Mouse (Mus musculus): ENCODE results near the gene Spty2d1. TPM values are rescaled to one million over a fixed set of nuclear protein-coding genes. Genes with fewer than 3 reads are reported as not detected.

Gene Spty2d1
- polyA plus RNA-seq, 1 experiment from 2014 or later, result 12.2 TPM

GRCm38 (mm10) chr7:47050366-47050765, 42.2 kb upstream of the Spty2d1 start, which contains the start of gene Tmem86a:
Tmem86a (plus strand) TSS chr7:47050601.
- ATAC-seq (ENCODE audit: insufficient number of reproducible peaks, low FRiP score, low TSS enrichment, low read depth) (peak; percentile 98), DNase-seq (ENCODE audit: low spot score) (peak; percentile 97)
- Histone ChIP-seq H3K9ac (ENCODE audit: low read length) (peak within 1 kb of the TSS; percentile 87), H3K4me2 (ENCODE audit: low read depth, severe bottlenecking) (peak within 1 kb of the TSS; percentile 82), H3K27ac (replicated peaks; ENCODE audit: low read depth, low read length) (peak within 1 kb of the TSS; percentile 77), H3K36me3 (ENCODE audit: control insufficient read depth, insufficient read depth, low read length) (no peaks in the 10 kb centered on the region; the same call in 1 of the 2 replicates), H3K4me3 (ENCODE audit: low read depth, low read length) (peak within 1 kb of the TSS; percentile 86), H3K4me1 (ENCODE audit: control insufficient read depth, insufficient read depth, low read length) (peaks cover 7% of the 10 kb centered on the region), H3K27me3 (ENCODE audit: control insufficient read depth, insufficient read depth, low read length) (no peaks in the 10 kb centered on the region), H3K9me3 (ENCODE audit: control insufficient read depth, low read length) (no peaks in the 10 kb centered on the region)
- under 1% methylated on average over 33 of the region's 33 CpGs for WGBS

GRCm38 (mm10) chr7:47042823-47043490, 34.7 kb upstream of the Spty2d1 start:
- no peaks in the 10 kb centered on the region for H3K9me3 ChIP-seq (ENCODE audit: control insufficient read depth, low read length)
- no peaks in the 10 kb centered on the region for H3K4me1 ChIP-seq (ENCODE audit: control insufficient read depth, insufficient read depth, low read length)
- no peak for DNase-seq (ENCODE audit: low spot score)
- no peak for ATAC-seq (ENCODE audit: insufficient number of reproducible peaks, low FRiP score, low TSS enrichment, low read depth)
- WGBS, result 42% methylated on average over 6 of the region's 6 CpGs
- no peak overlapping the region for H3K9ac ChIP-seq (ENCODE audit: low read length)
- no peaks in the 10 kb centered on the region for H3K36me3 ChIP-seq (ENCODE audit: control insufficient read depth, insufficient read depth, low read length)
- H3K27me3 ChIP-seq (ENCODE audit: control insufficient read depth, insufficient read depth, low read length), result no peaks in the 10 kb centered on the region
- H3K4me3 ChIP-seq (ENCODE audit: low read depth, low read length), result no peak overlapping the region
- H3K4me2 ChIP-seq (ENCODE audit: low read depth, severe bottlenecking), result no peak overlapping the region
- no peak overlapping the region for H3K27ac ChIP-seq (replicated peaks; ENCODE audit: low read depth, low read length)

- H3K9ac ChIP-seq (ENCODE audit: low read length), result no peak overlapping the region
- no peak for DNase-seq (ENCODE audit: low spot score)
- no peaks in the 10 kb centered on the region for H3K36me3 ChIP-seq (ENCODE audit: control insufficient read depth, insufficient read depth, low read length)
- H3K27me3 ChIP-seq (ENCODE audit: control insufficient read depth, insufficient read depth, low read length), result no peaks in the 10 kb centered on the region
- WGBS, result 82% methylated on average over 4 of the region's 4 CpGs
- ATAC-seq (ENCODE audit: insufficient number of reproducible peaks, low FRiP score, low TSS enrichment, low read depth), result no peak
- H3K4me2 ChIP-seq (ENCODE audit: low read depth, severe bottlenecking), result no peak overlapping the region
- H3K27ac ChIP-seq (replicated peaks; ENCODE audit: low read depth, low read length), result no peak overlapping the region
- no peaks in the 10 kb centered on the region for H3K4me1 ChIP-seq (ENCODE audit: control insufficient read depth, insufficient read depth, low read length)
- no peak overlapping the region for H3K4me3 ChIP-seq (ENCODE audit: low read depth, low read length)
- no peaks in the 10 kb centered on the region for H3K9me3 ChIP-seq (ENCODE audit: control insufficient read depth, low read length)
Measured at GRCm38 (mm10) chr7:47042121-47042520, 33.9 kb upstream of the Spty2d1 start.

GRCm38 (mm10) chr7:47041706-47042105, 33.5 kb upstream of the Spty2d1 start:
- no peaks in the 10 kb centered on the region for H3K36me3 ChIP-seq (ENCODE audit: control insufficient read depth, insufficient read depth, low read length)
- no peak overlapping the region for H3K27ac ChIP-seq (replicated peaks; ENCODE audit: low read depth, low read length)
- H3K4me2 ChIP-seq (ENCODE audit: low read depth, severe bottlenecking), result no peak overlapping the region
- H3K9me3 ChIP-seq (ENCODE audit: control insufficient read depth, low read length), result no peaks in the 10 kb centered on the region
- H3K27me3 ChIP-seq (ENCODE audit: control insufficient read depth, insufficient read depth, low read length), result no peaks in the 10 kb centered on the region
- no peak overlapping the region for H3K4me3 ChIP-seq (ENCODE audit: low read depth, low read length)
- H3K4me1 ChIP-seq (ENCODE audit: control insufficient read depth, insufficient read depth, low read length), result no peaks in the 10 kb centered on the region
- no peak overlapping the region for H3K9ac ChIP-seq (ENCODE audit: low read length)
- WGBS, result 83% methylated on average over 3 of the region's 3 CpGs
- no peak for ATAC-seq (ENCODE audit: insufficient number of reproducible peaks, low FRiP score, low TSS enrichment, low read depth)
- no peak for DNase-seq (ENCODE audit: low spot score)

DNA sequence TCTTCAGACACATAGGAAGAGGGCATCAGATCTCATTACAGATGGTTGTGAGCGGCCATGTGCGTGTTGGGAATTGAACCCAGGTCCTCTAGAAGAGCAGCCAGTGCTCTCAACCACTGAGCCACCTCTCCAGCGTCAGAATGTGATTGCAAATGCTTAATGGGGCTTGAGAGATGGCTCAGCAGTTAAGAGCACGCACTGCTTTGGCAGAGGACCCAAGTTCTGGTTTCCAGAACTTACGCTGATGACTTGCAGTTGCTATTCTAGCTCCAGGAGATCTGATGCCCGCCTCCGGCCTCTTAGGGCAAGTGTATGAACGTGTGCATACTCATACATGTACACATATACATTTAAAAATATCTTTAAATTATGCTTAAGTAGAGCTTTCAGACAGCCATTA, 27.2 kb upstream of the Spty2d1 start:
- H3K4me3 ChIP-seq (ENCODE audit: low read depth, low read length), result no peak overlapping the region
- H3K4me2 ChIP-seq (ENCODE audit: low read depth, severe bottlenecking), result no peak overlapping the region
- ATAC-seq (ENCODE audit: insufficient number of reproducible peaks, low FRiP score, low TSS enrichment, low read depth) (no peak), DNase-seq (ENCODE audit: low spot score) (no peak)
- no peak overlapping the region for H3K9ac ChIP-seq (ENCODE audit: low read length)
- 81% methylated on average over 8 of the region's 8 CpGs for WGBS
- H3K27me3 ChIP-seq (ENCODE audit: control insufficient read depth, insufficient read depth, low read length), result no peaks in the 10 kb centered on the region
- H3K36me3 ChIP-seq (ENCODE audit: control insufficient read depth, insufficient read depth, low read length), result no peaks in the 10 kb centered on the region
- H3K4me1 ChIP-seq (ENCODE audit: control insufficient read depth, insufficient read depth, low read length), result no peaks in the 10 kb centered on the region
- no peak overlapping the region for H3K27ac ChIP-seq (replicated peaks; ENCODE audit: low read depth, low read length)
- H3K9me3 ChIP-seq (ENCODE audit: control insufficient read depth, low read length), result no peaks in the 10 kb centered on the region

- Histone ChIP-seq H3K36me3 (ENCODE audit: control insufficient read depth, insufficient read depth, low read length) (no peaks in the 10 kb centered on the region), H3K9me3 (ENCODE audit: control insufficient read depth, low read length) (no peaks in the 10 kb centered on the region), H3K4me3 (ENCODE audit: low read depth, low read length) (no peak overlapping the region), H3K4me1 (ENCODE audit: control insufficient read depth, insufficient read depth, low read length) (no peaks in the 10 kb centered on the region), H3K27ac (replicated peaks; ENCODE audit: low read depth, low read length) (no peak overlapping the region), H3K4me2 (ENCODE audit: low read depth, severe bottlenecking) (no peak overlapping the region), H3K9ac (ENCODE audit: low read length) (no peak overlapping the region), H3K27me3 (ENCODE audit: control insufficient read depth, insufficient read depth, low read length) (no peaks in the 10 kb centered on the region)
- ATAC-seq (ENCODE audit: insufficient number of reproducible peaks, low FRiP score, low TSS enrichment, low read depth) (no peak), DNase-seq (ENCODE audit: low spot score) (no peak)
- 84% methylated on average over 4 of the region's 4 CpGs for WGBS
Measured at GRCm38 (mm10) chr7:47034785-47035384, 26.7 kb upstream of the Spty2d1 start.

GRCm38 (mm10) chr7:47031371-47031770, 23.2 kb upstream of the Spty2d1 start:
- Histone ChIP-seq H3K9me3 (ENCODE audit: control insufficient read depth, low read length) (no peaks in the 10 kb centered on the region), H3K36me3 (ENCODE audit: control insufficient read depth, insufficient read depth, low read length) (no peaks in the 10 kb centered on the region), H3K4me2 (ENCODE audit: low read depth, severe bottlenecking) (no peak overlapping the region), H3K27me3 (ENCODE audit: control insufficient read depth, insufficient read depth, low read length) (no peaks in the 10 kb centered on the region), H3K4me3 (ENCODE audit: low read depth, low read length) (no peak overlapping the region), H3K4me1 (ENCODE audit: control insufficient read depth, insufficient read depth, low read length) (no peaks in the 10 kb centered on the region), H3K9ac (ENCODE audit: low read length) (no peak overlapping the region), H3K27ac (replicated peaks; ENCODE audit: low read depth, low read length) (no peak overlapping the region)
- WGBS, result 84% methylated on average over 4 of the region's 4 CpGs
- no peak for DNase-seq (ENCODE audit: low spot score)
- no peak for ATAC-seq (ENCODE audit: insufficient number of reproducible peaks, low FRiP score, low TSS enrichment, low read depth)

DNA sequence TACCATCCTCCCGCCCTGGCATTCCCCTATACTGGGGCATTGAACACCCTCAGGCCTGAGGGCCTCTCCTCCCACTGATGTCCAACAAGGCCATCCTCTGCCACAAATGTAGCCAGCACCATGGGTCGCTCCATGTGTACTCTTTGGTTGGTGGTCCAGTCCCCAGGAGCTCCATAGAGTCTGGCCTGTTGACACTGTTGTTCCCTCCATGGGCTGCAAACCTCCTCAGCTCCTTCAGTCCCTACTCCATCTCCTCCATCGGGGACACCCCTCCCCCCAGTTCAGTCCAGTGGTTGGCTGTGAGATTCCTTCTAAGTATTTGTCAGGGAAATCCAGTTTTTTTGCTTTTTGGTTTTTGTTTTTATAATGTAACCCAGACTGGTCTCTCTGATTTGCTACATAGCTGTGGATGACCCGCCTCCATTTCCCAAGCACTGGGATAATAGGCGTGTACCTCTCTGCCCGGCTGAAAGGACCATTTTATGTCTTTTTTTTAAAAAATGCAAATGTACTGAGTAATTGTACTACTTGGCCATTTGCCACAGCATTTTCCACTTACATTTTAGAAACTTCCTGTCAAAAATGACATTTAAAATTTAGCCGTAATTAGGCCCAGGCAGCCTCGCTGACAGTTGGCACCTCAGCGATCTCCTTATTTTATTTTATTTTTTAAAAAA, 22.4 kb upstream of the Spty2d1 start:
- no peaks in the 10 kb centered on the region for H3K27me3 ChIP-seq (ENCODE audit: control insufficient read depth, insufficient read depth, low read length)
- ATAC-seq (ENCODE audit: insufficient number of reproducible peaks, low FRiP score, low TSS enrichment, low read depth) (no peak), DNase-seq (ENCODE audit: low spot score) (no peak)
- no peak overlapping the region for H3K4me3 ChIP-seq (ENCODE audit: low read depth, low read length)
- H3K9ac ChIP-seq (ENCODE audit: low read length), result no peak overlapping the region
- H3K4me1 ChIP-seq (ENCODE audit: control insufficient read depth, insufficient read depth, low read length), result no peaks in the 10 kb centered on the region
- H3K36me3 ChIP-seq (ENCODE audit: control insufficient read depth, insufficient read depth, low read length), result no peaks in the 10 kb centered on the region
- H3K27ac ChIP-seq (replicated peaks; ENCODE audit: low read depth, low read length), result no peak overlapping the region
- no peaks in the 10 kb centered on the region for H3K9me3 ChIP-seq (ENCODE audit: control insufficient read depth, low read length)
- no peak overlapping the region for H3K4me2 ChIP-seq (ENCODE audit: low read depth, severe bottlenecking)
- WGBS, result 88% methylated on average over 9 of the region's 9 CpGs

Data from limb, embryonic 11.5 days (tissue).